Mouse (Mus musculus): ENCODE measurements around the gene Rrbp1.

The Rrbp1 gene

DNA sequence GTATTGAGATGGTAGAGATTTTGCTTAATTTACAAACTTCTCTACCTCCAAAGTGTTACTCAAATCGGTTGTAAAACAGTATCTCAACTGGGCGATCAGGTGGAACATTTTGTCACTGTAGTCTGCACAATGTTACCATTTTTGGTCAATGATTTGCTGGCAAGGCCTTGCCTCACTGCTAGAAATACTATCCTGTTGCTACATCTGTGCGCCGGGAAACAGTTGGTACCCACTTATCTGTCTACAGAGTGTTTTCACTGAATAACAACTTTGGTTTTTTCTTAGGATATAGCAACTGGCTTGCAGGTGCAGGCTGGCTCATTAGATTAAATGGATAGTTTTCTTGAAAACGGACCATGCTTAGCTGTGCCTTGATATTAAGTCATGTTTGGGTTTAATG is 94.8 kb downstream of the Rrbp1 start:
- no peak for DNase-seq (ENCODE audit: low read depth, low spot score)

DNA sequence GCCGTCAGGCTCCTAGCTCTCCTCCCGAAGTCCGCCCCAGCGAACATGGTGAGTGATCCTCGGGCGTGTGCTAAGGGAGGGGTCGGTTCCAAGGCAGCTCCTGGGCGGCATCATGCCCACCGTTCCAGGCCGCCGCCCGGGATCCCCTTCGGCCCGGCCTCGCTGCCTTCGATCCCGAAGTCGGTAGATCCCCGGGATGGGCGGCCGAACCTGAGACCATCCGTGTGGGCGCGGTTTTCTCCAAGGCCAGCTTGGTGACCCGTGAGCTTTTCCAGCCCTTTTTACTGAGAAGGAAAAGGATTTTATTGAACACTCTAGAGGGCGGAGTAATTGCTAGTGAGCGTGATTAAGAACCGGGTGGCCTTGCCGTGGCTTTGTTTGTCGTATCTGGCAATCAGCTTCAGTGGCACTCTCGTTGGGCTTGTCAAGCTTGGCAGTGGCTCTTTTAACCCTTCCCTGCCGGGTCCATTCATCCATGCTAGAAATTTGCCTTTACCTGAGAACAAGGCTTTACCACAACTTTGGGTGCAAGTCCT is 95.4 kb downstream of the Rrbp1 start:
- peak; percentile 32 for DNase-seq (ENCODE audit: low read depth, low spot score)

DNA sequence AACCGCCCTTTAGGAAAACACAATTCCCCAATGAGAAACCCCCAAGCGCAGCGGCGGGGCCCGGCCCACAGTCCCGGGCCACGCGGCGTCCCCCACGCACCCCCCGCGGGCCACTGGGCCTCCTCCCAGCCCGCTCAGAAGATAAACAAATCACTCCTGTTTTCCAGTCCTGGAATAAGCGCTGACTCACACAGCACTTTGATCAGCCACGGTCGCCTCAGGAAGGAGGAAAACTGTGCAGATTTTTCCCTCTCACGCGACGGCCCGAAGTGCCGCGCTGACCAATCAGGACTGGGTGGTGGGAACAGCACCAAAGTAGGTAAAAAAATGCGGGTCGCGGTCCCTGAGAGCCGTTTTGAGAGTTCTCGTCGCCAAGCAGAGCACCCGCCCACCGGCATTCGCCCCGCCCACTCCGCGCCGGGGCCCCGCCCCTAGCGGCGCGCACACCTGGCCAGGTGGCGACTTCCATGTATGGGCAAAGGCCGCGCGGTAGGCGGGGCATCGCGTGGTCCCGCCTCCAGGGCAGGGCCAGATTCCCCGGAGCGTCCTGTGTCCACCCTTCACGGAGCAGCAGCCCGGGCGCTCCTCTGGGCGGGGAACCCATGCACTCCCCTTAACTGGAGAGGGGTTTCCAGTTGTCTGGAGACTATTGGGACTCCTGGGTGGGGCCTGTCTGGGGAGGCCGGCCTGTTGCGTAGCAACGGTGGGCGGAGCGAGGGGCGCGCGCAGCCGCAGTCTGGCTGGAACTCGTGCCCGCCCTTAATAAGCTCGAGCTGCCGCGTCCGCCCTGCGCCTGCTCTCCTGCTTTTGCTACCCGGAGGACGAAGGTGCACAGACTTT is 96.1 kb downstream of the Rrbp1 start, which contains the start of gene Dstn:
Gene Dstn (plus strand): TSS at position 561 of the 840 bp plus-strand sequence.
- peak; percentile 90 for DNase-seq (ENCODE audit: low read depth, low spot score)

DNA sequence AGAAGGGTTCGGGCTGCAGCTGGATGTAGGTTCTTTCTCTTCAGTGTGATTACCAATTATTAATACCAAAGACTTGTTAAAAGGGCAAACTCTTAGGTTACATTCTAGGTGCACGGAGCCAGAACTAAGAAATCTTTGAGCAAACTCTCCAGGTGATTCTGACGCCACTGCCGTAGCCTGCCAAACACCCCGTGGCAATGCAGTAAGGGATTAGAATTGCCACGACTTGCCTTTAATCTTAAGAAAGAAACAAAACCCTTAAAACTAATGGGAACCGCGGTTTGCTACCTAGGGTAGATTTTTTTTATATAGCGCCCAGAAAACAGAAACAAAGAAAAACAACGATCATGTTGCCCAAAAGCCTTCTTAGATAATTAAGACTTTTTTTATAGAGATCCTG is 96.8 kb downstream of the Rrbp1 start:
- no peak for DNase-seq (ENCODE audit: low read depth, low spot score)

DNA sequence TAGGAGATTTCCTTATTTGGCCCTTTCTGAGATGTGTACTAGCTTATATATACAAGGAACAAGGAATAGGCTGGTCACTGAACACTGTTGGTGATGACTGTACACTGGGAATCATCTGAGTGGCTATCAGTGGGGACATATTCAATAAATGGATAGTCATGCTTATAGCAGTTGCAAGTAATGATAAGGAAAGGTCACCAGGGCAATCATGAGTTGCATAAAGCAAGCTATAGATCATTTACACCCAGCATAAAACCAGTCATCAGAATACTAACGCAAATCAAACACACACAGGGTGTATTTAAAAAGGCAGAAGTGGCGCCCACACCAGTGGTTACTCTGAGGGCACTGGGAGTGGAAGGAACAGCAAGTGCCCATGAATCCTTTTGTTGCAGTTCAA is 98.9 kb downstream of the Rrbp1 start:
- DNase-seq (ENCODE audit: low read depth, low spot score) = no peak

DNA sequence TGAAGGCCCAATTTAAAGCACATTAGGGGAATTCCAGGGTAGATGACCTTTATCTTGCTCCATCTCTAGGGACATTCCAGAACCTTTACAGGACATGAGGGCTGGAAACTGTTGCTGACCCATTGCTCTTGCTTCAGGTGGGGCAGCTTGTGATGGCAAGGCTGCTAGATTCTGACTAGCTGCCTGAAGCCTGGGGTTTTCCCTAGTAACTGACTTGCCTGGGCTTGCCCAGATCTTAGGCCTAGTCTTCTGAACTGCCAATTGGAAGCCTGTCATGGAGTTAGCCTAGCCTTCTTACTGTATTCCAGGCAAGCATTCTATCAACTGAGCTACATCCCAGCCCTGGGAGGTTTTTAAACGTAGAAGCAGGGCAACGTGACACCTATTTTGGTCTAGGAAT is 101.8 kb downstream of the Rrbp1 start:
- DNase-seq (ENCODE audit: low read depth, low spot score) = no peak

DNA sequence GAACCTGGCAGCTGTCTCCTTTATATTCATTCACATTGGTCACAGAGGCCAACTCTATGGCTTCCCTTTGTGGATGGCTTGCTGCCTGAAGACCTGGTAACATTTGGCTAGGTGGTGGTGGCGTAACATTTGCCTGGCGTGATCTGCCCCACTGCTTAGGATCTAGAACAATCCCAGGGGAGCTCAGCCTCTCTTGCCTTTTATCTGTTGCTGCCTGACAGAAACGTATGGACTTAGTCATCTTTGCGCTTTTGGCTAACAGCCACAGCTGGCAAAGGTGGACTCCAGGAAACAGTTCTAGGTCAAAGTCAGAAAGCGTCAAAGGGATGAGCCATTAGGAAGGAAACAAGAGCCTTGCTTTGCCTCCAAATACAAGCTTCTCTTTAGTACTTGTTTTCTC is 106.2 kb downstream of the Rrbp1 start:
- no peak for DNase-seq (ENCODE audit: low read depth, low spot score)

DNA sequence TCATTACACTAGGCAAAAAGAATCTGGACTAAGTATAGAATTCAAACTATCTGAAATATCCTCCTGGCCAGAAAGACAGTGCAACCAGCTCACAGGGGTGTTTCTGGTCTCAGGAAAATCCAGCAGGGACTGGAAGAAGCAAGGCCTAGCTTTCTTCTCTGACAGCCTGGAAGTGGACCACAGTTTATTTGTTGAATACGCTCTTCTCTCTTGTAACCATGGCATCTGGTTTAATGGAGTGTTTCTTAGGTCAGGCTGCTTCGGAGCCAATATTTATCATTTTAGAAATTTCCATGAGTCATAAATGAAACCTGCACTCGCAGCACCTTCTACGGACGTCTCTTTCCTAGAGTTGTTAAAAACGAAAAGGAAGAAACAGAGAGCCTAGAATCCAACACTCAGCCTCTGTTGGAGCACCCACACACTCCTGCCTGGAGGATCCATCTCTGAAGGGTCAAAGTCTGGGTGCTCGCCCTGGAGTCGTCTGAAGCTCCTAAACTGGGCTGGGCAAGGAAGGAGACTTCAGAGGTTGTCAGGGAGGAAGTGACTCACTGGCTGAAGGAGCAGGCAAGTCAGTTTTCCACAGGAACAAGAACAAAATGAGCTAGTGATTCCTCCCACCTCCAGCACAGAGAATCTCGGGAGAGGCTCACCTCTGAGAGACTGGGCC is 107.6 kb downstream of the Rrbp1 start:
- no peak for DNase-seq (ENCODE audit: low read depth, low spot score)

DNA sequence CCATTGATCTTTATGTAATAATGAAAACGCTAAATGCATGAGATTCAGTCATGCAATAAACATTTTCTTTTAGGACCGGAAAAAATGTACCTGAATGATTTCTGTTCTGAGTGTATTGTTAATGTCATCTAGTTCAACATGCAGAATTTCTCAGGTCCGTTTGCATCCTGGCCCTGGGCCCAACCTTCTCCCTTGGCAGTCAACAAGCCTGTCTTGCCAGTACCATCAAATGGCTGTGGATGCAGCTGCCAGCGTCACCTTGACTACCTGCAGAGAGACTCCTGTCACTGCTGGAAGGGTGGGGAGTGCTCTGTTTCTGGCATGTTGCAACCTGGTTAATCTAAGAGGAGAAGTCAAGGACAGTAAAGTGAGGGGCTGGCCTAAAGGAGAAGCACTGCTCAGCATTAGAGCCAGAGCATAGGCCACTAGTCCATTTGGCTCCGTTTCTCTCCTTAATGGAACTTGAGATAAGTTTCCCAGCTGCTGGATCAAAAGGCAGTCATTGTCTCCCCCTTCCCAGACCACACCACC is 110.2 kb downstream of the Rrbp1 start:
- no peak for DNase-seq (ENCODE audit: low read depth, low spot score)

DNA sequence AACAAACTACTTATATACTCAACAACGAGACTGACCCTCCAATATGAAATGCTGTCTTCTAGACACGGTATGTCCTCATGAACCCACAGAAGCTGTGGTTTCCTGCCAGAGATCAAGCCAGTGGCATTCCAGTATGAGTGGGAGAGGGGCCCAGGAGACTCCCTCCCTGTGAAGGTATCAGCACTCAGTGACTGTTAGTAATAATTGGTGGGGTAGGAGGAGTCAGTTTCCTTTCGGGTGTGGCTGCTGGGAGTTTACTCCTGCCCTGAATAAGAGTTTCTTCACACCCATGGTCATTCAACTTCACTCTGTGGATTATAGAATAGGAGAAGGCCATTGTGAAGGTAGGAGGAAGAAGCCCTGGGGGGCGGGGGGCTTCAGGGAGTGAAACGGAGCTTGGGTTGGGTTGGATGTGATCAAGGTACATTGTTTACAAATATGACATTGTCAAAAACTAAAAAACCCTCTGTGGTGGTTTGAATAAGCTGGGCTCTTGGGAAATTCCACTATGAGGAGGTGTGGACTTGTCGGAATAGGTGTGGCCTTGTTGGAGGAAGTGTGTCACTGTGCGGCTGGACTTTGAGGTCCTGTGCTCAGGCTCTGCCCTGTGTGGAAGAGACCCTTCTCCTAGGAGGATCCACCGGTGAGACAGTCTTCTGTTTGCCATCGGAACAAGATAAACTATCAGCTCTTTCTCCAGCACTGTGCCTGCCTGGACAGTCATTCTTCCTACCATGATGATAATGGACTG is 111.4 kb downstream of the Rrbp1 start:
- DNase-seq (ENCODE audit: low read depth, low spot score) = no peak

Measured in embryo, embryonic 11.5 days (tissue).